ENCODE assay signal across 11 mouse cellular contexts in genomic region chr10:18360175-18360574, GRCm38 (mm10). TPM values are rescaled to one million over a fixed set of nuclear protein-coding genes. Genes with fewer than 3 reads are reported as not detected.
DNase-seq lines count a peak whose midpoint lies in the region; ATAC-seq lines count a peak whose summit lies in the region.
"Had no signal": no experiment of that assay in that cellular context is flagged by ENCODE, and none has a peak within 500 bp of the region (broad histone marks: within the 10 kb centered on the region; RNA-seq: fewer than 3 reads in every experiment).

No protein-coding gene starts in this region.

- no peak overlapping the region for H3K27ac ChIP-seq in forebrain, embryonic 16.5 days (ENCODE audit: low read length)
- no peak overlapping the region for H3K27ac ChIP-seq in limb, embryonic 10.5 days
- H3K27ac ChIP-seq: heart, embryonic 13.5 days had no signal

- no peaks in the 10 kb centered on the region for H3K36me3 ChIP-seq in forebrain, embryonic 16.5 days (ENCODE audit: control insufficient read depth, insufficient read depth)
- no peaks in the 10 kb centered on the region for H3K36me3 ChIP-seq in limb, embryonic 10.5 days
- H3K36me3 ChIP-seq: G1E; heart, embryonic 13.5 days had no signal

- DNase-seq in cerebellum, adult 9-10 months: peak; percentile 23
- no peak for DNase-seq in cerebellum, postnatal 4 days (ENCODE audit: low spot score in 2 of 2)
- peak; percentile 21 for DNase-seq in kidney, postnatal 14 days
- DNase-seq in kidney, adult 11 months: no peak
- peak; percentile 20 to 36 for DNase-seq in left cerebral cortex, adult 9 months (ENCODE audit: low spot score in 2 of 2)
- no peak for DNase-seq in limb, embryonic 10.5 days (ENCODE audit: low spot score)
- no peak for DNase-seq in ovary, adult 18-20 months (ENCODE audit: low spot score)

- ATAC-seq in forebrain, embryonic 16.5 days: peak; percentile 85
- ATAC-seq: intestine, postnatal 0 days had no signal

- H3K4me2 ChIP-seq in forebrain, embryonic 16.5 days (ENCODE audit: low read length): 0 out of 2 replicates have a peak overlapping the region, but pooled peaks have one; percentile 15
- H3K4me2 ChIP-seq: heart, embryonic 13.5 days had no signal

- peaks cover 7% of the 10 kb centered on the region for H3K27me3 ChIP-seq in forebrain, embryonic 16.5 days (replicated peaks; ENCODE audit: control insufficient read depth, insufficient read depth, low read length)
- H3K27me3 ChIP-seq in limb, embryonic 10.5 days (ENCODE audit: low read depth, poor library complexity, severe bottlenecking): no peaks in the 10 kb centered on the region
- H3K27me3 ChIP-seq: heart, embryonic 13.5 days had no signal

- H3K9ac ChIP-seq in forebrain, embryonic 16.5 days (replicated peaks; ENCODE audit: low read depth, low read length): no peak overlapping the region
- H3K9ac ChIP-seq: heart, embryonic 13.5 days had no signal

- H3K9me3 ChIP-seq in forebrain, embryonic 16.5 days (ENCODE audit: control insufficient read depth, low read length): no peaks in the 10 kb centered on the region
- no peaks in the 10 kb centered on the region for H3K9me3 ChIP-seq in limb, embryonic 10.5 days (replicated peaks)
- H3K9me3 ChIP-seq: G1E; heart, embryonic 13.5 days had no signal

- peaks cover 3% of the 10 kb centered on the region; the same call in 1 of the 2 replicates for H3K4me1 ChIP-seq in forebrain, embryonic 16.5 days (replicated peaks; ENCODE audit: control insufficient read depth, insufficient read depth, low read length)
- peaks cover 8% of the 10 kb centered on the region; the same call in 1 of the 2 replicates for H3K4me1 ChIP-seq in limb, embryonic 10.5 days
- H3K4me1 ChIP-seq: heart, embryonic 13.5 days had no signal

- no peak overlapping the region for H3K4me3 ChIP-seq in forebrain, embryonic 16.5 days (replicated peaks; ENCODE audit: low read length)
- H3K4me3 ChIP-seq in limb, embryonic 10.5 days: no peak overlapping the region
- H3K4me3 ChIP-seq: heart, embryonic 13.5 days had no signal

- 9% methylated on average over 6 of the region's 6 CpGs for WGBS in forebrain, embryonic 16.5 days
- 94% methylated on average over 6 of the region's 6 CpGs for WGBS in limb, embryonic 10.5 days

RNA-seq across cellular contexts. Expression of gene Nhsl1, which starts 41.4 kb away (rescaled TPM):
- 16.9 and 17.4 TPM in 2 replicates for polyA plus RNA-seq in forebrain, embryonic 16.5 days (2015; fragmentation: Nextera tagmentation; extraction: Ambion mirVana)
- 7.8 and 8.6 TPM in 2 replicates for polyA plus RNA-seq in limb, embryonic 10.5 days (2016; fragmentation: Nextera tagmentation; extraction: Ambion mirVana)
- polyA plus RNA-seq: G1E had no signal

Comparison
In these comparisons a context has a peak if more than half of its experiments do, and no peak if none do; other contexts are left out.
1. DNase-seq: peak in cerebellum, adult 9-10 months (single experiment), kidney, postnatal 14 days (single experiment) and left cerebral cortex, adult 9 months (2 of 2); none in cerebellum, postnatal 4 days (0 of 2), kidney, adult 11 months (single experiment), limb, embryonic 10.5 days (single experiment) and ovary, adult 18-20 months (single experiment).